ENCODE assay signal across 8 mouse cellular contexts in the genomic region with DNA sequence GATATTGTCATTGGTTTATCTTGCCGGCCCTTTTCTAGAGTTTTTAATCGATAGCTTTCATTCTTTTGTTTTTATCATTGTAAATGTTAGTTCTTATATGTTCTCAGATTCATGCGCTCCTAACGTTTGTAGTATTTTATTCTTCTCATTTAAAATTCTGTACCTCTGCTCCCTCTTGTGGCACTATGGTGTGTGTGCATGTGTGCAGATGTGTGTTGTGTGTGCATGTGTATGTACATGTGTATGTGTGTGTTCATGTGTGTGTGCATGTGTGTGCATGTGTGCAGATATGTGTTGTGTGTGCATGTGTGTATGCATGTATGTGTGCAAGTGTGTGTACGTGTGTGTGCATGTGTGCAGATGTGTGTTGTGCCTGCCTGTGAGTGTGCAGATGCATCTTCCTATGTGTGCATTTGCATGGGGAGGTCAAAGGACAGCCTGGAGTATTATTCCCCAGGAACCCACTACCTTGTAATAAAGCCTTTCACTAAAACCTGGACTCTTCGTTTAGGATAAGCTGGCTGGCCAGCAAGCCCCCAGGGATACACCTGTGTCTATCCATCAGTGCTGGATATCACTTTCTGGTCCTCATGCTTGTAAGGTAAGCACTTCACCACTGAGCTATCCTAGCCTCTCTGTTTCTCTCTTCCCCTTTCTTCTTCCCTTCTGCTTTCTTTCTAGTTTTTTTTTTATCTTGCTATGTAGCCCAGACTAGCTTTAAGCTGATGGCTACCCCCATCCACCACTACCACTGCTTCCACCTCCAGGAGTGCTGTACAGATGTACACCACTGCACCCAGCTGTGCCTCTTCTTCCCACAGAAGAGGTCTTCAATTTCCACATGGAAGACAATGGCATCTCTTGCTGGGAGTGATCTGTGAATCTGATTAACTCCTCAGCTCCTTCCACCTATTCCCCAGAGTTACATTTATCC. TPM values are rescaled to one million over a fixed set of nuclear protein-coding genes. Genes with fewer than 3 reads are reported as not detected.
DNase-seq lines count a peak whose midpoint lies in the region; ATAC-seq and TF ChIP-seq lines count a peak whose summit lies in the region.
"Had no signal": no experiment of that assay in that cellular context is flagged by ENCODE, and none has a peak within 500 bp of the region (broad histone marks: within the 10 kb centered on the region; RNA-seq: fewer than 3 reads in every experiment).

No protein-coding gene starts in this region.

- TF ChIP-seq CTCF in intestine, postnatal 0 days (IDR thresholded peaks at IDR 0.05; ENCODE audit: low read depth): peak; percentile 69
- TF ChIP-seq CTCF in Patski (IDR thresholded peaks at IDR 0.05): peak; percentile 44

- in situ Hi-C loops in Patski (cut with MboI; ENCODE audit: low pct_unique_long_range_greater_than_20kb): no loop called here

- no peak overlapping the region for H3K27ac ChIP-seq in intestine, postnatal 0 days (ENCODE audit: low read depth, low read length)
- no peak overlapping the region for H3K27ac ChIP-seq in intestine, embryonic 15.5 days
- H3K27ac ChIP-seq in midbrain, embryonic 14.5 days (replicated peaks; ENCODE audit: low read depth, low read length): no peak overlapping the region
- H3K27ac ChIP-seq in midbrain, embryonic 15.5 days: no peak overlapping the region
- H3K27ac ChIP-seq: forebrain, embryonic 15.5 days had no signal

- POLR2A ChIA-PET in Patski (lab: Charles Lee): interaction anchor here (0.6 kb wide), 1 partner anchor 189 kb away, joined by 4 read pairs; no protein-coding TSS in a partner anchor

- H3K9ac ChIP-seq in intestine, postnatal 0 days (ENCODE audit: low read depth, low read length): no peak overlapping the region
- no peak overlapping the region for H3K9ac ChIP-seq in intestine, embryonic 15.5 days
- no peak overlapping the region for H3K9ac ChIP-seq in midbrain, embryonic 14.5 days (replicated peaks; ENCODE audit: low read length)
- no peak overlapping the region for H3K9ac ChIP-seq in midbrain, embryonic 15.5 days
- H3K9ac ChIP-seq: forebrain, embryonic 15.5 days had no signal

- no peaks in the 10 kb centered on the region for H3K9me3 ChIP-seq in intestine, postnatal 0 days (ENCODE audit: control insufficient read depth)
- no peaks in the 10 kb centered on the region for H3K9me3 ChIP-seq in intestine, embryonic 15.5 days
- no peaks in the 10 kb centered on the region for H3K9me3 ChIP-seq in midbrain, embryonic 14.5 days (ENCODE audit: control insufficient read depth, low read length)
- no peaks in the 10 kb centered on the region for H3K9me3 ChIP-seq in midbrain, embryonic 15.5 days
- H3K9me3 ChIP-seq: forebrain, embryonic 15.5 days had no signal

- H3K4me2 ChIP-seq in intestine, postnatal 0 days (replicated peaks; ENCODE audit: low read depth): no peak overlapping the region
- H3K4me2 ChIP-seq in intestine, embryonic 15.5 days (replicated peaks): no peak overlapping the region
- no peak overlapping the region for H3K4me2 ChIP-seq in midbrain, embryonic 14.5 days (ENCODE audit: low read length)
- no peak overlapping the region for H3K4me2 ChIP-seq in midbrain, embryonic 15.5 days
- H3K4me2 ChIP-seq: forebrain, embryonic 15.5 days had no signal

- 69% methylated on average over 6 of the region's 6 CpGs for WGBS in intestine, postnatal 0 days
- WGBS in intestine, embryonic 15.5 days: 69% methylated on average over 6 of the region's 6 CpGs
- WGBS in midbrain, embryonic 14.5 days: 74% methylated on average over 6 of the region's 6 CpGs
- 70% methylated on average over 6 of the region's 6 CpGs for WGBS in midbrain, embryonic 15.5 days

- CTCF ChIA-PET in Patski (lab: Charles Lee): interaction anchor here (0.7 kb wide), 1 partner anchor 12 kb away, joined by 3 read pairs; no protein-coding TSS in a partner anchor

- 0 out of 2 replicates have a peak, but pooled peaks cover 4% of the 10 kb centered on the region for H3K36me3 ChIP-seq in intestine, postnatal 0 days (ENCODE audit: control insufficient read depth, insufficient read depth)
- H3K36me3 ChIP-seq in intestine, embryonic 15.5 days: 0 out of 2 replicates have a peak, but pooled peaks cover 3% of the 10 kb centered on the region
- no peaks in the 10 kb centered on the region for H3K36me3 ChIP-seq in midbrain, embryonic 14.5 days (ENCODE audit: control insufficient read depth, insufficient read depth, low read length)
- H3K36me3 ChIP-seq in midbrain, embryonic 15.5 days (replicated peaks): no peaks in the 10 kb centered on the region
- H3K36me3 ChIP-seq in splenic B cell, adult 2 months (ENCODE audit: control insufficient read depth, insufficient read depth, low read length, poor library complexity, severe bottlenecking): no peaks in the 10 kb centered on the region
- H3K36me3 ChIP-seq: forebrain, embryonic 15.5 days had no signal

- DNase-seq in midbrain, embryonic 14.5 days: peak; percentile 59
- DNase-seq in Patski (ENCODE audit: low read depth, low spot score): no peak
- peak; percentile 35 for DNase-seq in splenic B cell, adult 2 months (ENCODE audit: low read depth, low spot score)
- no peak for DNase-seq in embryo, embryonic 11 days

- no peaks in the 10 kb centered on the region for H3K4me1 ChIP-seq in intestine, postnatal 0 days (replicated peaks; ENCODE audit: control insufficient read depth, insufficient read depth, low read length)
- H3K4me1 ChIP-seq in intestine, embryonic 15.5 days (replicated peaks): 0 out of 2 replicates have a peak, but pooled peaks cover 3% of the 10 kb centered on the region
- H3K4me1 ChIP-seq in midbrain, embryonic 14.5 days (ENCODE audit: control insufficient read depth, insufficient read depth, low read length): no peaks in the 10 kb centered on the region
- H3K4me1 ChIP-seq in midbrain, embryonic 15.5 days: peaks cover 11% of the 10 kb centered on the region; the same call in 1 of the 2 replicates

- H3K4me3 ChIP-seq in intestine, postnatal 0 days (ENCODE audit: low read depth, low read length): no peak overlapping the region
- no peak overlapping the region for H3K4me3 ChIP-seq in intestine, embryonic 15.5 days (replicated peaks)
- H3K4me3 ChIP-seq in midbrain, embryonic 14.5 days (replicated peaks; ENCODE audit: low read depth, low read length): no peak overlapping the region
- no peak overlapping the region for H3K4me3 ChIP-seq in midbrain, embryonic 15.5 days
- H3K4me3 ChIP-seq: forebrain, embryonic 15.5 days had no signal

- ATAC-seq in intestine, postnatal 0 days: no peak
- ATAC-seq in intestine, embryonic 15.5 days: no peak
- ATAC-seq in midbrain, embryonic 14.5 days (ENCODE audit: low FRiP score, low TSS enrichment): no peak
- no peak for ATAC-seq in midbrain, embryonic 15.5 days (replicated peaks)
- no peak for ATAC-seq in Patski
- ATAC-seq: forebrain, embryonic 15.5 days had no signal

- 0 out of 2 replicates have a peak, but pooled peaks cover 5% of the 10 kb centered on the region for H3K27me3 ChIP-seq in intestine, postnatal 0 days (replicated peaks; ENCODE audit: control insufficient read depth, insufficient read depth, low read length)
- no peaks in the 10 kb centered on the region for H3K27me3 ChIP-seq in intestine, embryonic 15.5 days (replicated peaks)
- H3K27me3 ChIP-seq in midbrain, embryonic 14.5 days (ENCODE audit: control insufficient read depth, insufficient read depth, low read length): 0 out of 2 replicates have a peak, but pooled peaks cover 6% of the 10 kb centered on the region
- no peaks in the 10 kb centered on the region for H3K27me3 ChIP-seq in midbrain, embryonic 15.5 days (replicated peaks)
- H3K27me3 ChIP-seq in Patski: no peaks in the 10 kb centered on the region
- H3K27me3 ChIP-seq in splenic B cell, adult 2 months (ENCODE audit: control insufficient read depth, insufficient read depth, low read length, poor library complexity, severe bottlenecking): no peaks in the 10 kb centered on the region

RNA-seq across cellular contexts. Expression of a gene that starts 2.1 kb away (rescaled TPM):
- 3.8 TPM in 2 replicates for polyA plus RNA-seq in intestine, postnatal 0 days (2015; fragmentation: Nextera tagmentation; extraction: Ambion mirVana)
- 7.6 and 8.0 TPM in 2 replicates for polyA plus RNA-seq in intestine, embryonic 15.5 days (2015; fragmentation: Nextera tagmentation; extraction: Ambion mirVana)
- 12.4 and 17.6 TPM in 2 replicates for polyA plus RNA-seq in midbrain, embryonic 14.5 days (2014; fragmentation: Nextera tagmentation; extraction: Ambion mirVana)
- 16.1 and 16.5 TPM in 2 replicates for polyA plus RNA-seq in midbrain, embryonic 15.5 days (2015; fragmentation: Nextera tagmentation; extraction: Ambion mirVana)
- 15.0 TPM for polyA plus RNA-seq in Patski (2021)

RNA-seq across cellular contexts. Expression of a gene that starts 48.3 kb away (rescaled TPM):
- 55.2 and 62.4 TPM in 2 replicates for polyA plus RNA-seq in intestine, postnatal 0 days (2015; fragmentation: Nextera tagmentation; extraction: Ambion mirVana)
- polyA plus RNA-seq in intestine, embryonic 15.5 days (2015; fragmentation: Nextera tagmentation; extraction: Ambion mirVana): 79.2 and 88.1 TPM in 2 replicates
- 85.2 and 90.8 TPM in 2 replicates for polyA plus RNA-seq in midbrain, embryonic 14.5 days (2014; fragmentation: Nextera tagmentation; extraction: Ambion mirVana)
- 80.8 and 81.4 TPM in 2 replicates for polyA plus RNA-seq in midbrain, embryonic 15.5 days (2015; fragmentation: Nextera tagmentation; extraction: Ambion mirVana)
- polyA plus RNA-seq in Patski (2021): 75.2 TPM

Comparison
In these comparisons a context has a peak if more than half of its experiments do, and no peak if none do; other contexts are left out.
1. DNase-seq: peak in midbrain, embryonic 14.5 days (single experiment) and splenic B cell, adult 2 months (single experiment); none in Patski (single experiment) and embryo, embryonic 11 days (single experiment).